ENCODE assay signal across 8 mouse cellular contexts in the genomic region with DNA sequence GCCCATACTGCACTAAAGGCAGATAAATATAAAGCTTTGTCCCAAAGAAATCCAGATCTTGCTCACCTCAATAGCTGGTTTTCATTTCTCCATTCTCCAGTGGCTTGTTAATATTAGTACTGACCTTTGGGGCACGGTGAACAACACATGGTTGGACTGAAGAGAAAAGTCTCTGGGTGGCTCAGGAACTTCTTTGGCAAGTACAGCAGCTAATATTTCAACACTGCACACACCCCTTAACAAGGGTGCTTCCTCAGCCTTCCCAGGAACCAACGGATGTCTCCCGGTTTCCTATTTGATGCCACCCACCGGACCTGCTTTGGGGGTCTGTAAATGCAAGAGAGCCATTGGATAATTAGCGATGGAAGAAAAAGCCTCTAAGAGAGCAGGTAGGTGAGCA. TPM values are rescaled to one million over a fixed set of nuclear protein-coding genes. Genes with fewer than 3 reads are reported as not detected.
DNase-seq lines count a peak whose midpoint lies in the region; ATAC-seq lines count a peak whose summit lies in the region.

Gene Apex2 (minus strand): TSS at position 173 of the 400 bp plus-strand sequence.

- H3K4me3 ChIP-seq in kidney, embryonic 16.5 days (ENCODE audit: low read length), result peak within 1 kb of the TSS; percentile 63; the same call in 1 of the 2 replicates
- H3K4me3 ChIP-seq in forebrain, embryonic 15.5 days, result peak within 1 kb of the TSS; percentile 56; the same call in 1 of the 2 replicates
- H3K4me3 ChIP-seq in limb, embryonic 12.5 days (replicated peaks), result peak within 1 kb of the TSS; percentile 50

- peaks cover 14% of the 10 kb centered on the region; the same call in 1 of the 2 replicates for H3K27me3 ChIP-seq in kidney, embryonic 16.5 days (ENCODE audit: insufficient read depth, low read length)
- H3K27me3 ChIP-seq in forebrain, embryonic 15.5 days, result no peaks in the 10 kb centered on the region
- H3K27me3 ChIP-seq in limb, embryonic 12.5 days, result peaks cover 21% of the 10 kb centered on the region

- no peak within 1 kb of the TSS for H3K9ac ChIP-seq in kidney, embryonic 16.5 days (replicated peaks; ENCODE audit: low read length)
- no peak within 1 kb of the TSS for H3K9ac ChIP-seq in forebrain, embryonic 15.5 days (replicated peaks)
- H3K9ac ChIP-seq in limb, embryonic 12.5 days (replicated peaks), result no peak within 1 kb of the TSS

- peak within 1 kb of the TSS; percentile 60 for H3K4me2 ChIP-seq in kidney, embryonic 16.5 days (replicated peaks; ENCODE audit: low read depth, low read length)
- peak within 1 kb of the TSS; percentile 52; the same call in 1 of the 2 replicates for H3K4me2 ChIP-seq in forebrain, embryonic 15.5 days (replicated peaks)
- peak within 1 kb of the TSS; percentile 59 for H3K4me2 ChIP-seq in limb, embryonic 12.5 days

- H3K27ac ChIP-seq in kidney, embryonic 16.5 days (ENCODE audit: low read length), result no peak within 1 kb of the TSS
- no peak within 1 kb of the TSS for H3K27ac ChIP-seq in forebrain, embryonic 15.5 days (replicated peaks)
- H3K27ac ChIP-seq in limb, embryonic 12.5 days, result no peak within 1 kb of the TSS

- peaks cover 3% of the 10 kb centered on the region; the same call in 1 of the 2 replicates for H3K4me1 ChIP-seq in kidney, embryonic 16.5 days (ENCODE audit: insufficient read depth, low read length)
- 0 out of 2 replicates have a peak, but pooled peaks cover 5% of the 10 kb centered on the region for H3K4me1 ChIP-seq in forebrain, embryonic 15.5 days
- H3K4me1 ChIP-seq in limb, embryonic 12.5 days (replicated peaks), result no peaks in the 10 kb centered on the region

- no peak for ATAC-seq in kidney, embryonic 16.5 days (ENCODE audit: low FRiP score, low TSS enrichment)
- ATAC-seq in forebrain, embryonic 15.5 days (replicated peaks), result no peak
- ATAC-seq in limb, embryonic 12.5 days (ENCODE audit: insufficient number of reproducible peaks, insufficient read depth, low FRiP score, low TSS enrichment, low read depth), result no peak

- H3K9me3 ChIP-seq in kidney, embryonic 16.5 days (ENCODE audit: low read length), result no peaks in the 10 kb centered on the region
- H3K9me3 ChIP-seq in forebrain, embryonic 15.5 days, result no peaks in the 10 kb centered on the region
- H3K9me3 ChIP-seq in limb, embryonic 12.5 days, result no peaks in the 10 kb centered on the region

- DNase-seq in kidney, postnatal 14 days, result no peak
- DNase-seq in adrenal gland, adult 18-20 months (ENCODE audit: low spot score in 2 of 2), result no peak
- DNase-seq in right cerebral cortex, postnatal 25 days, result no peak
- DNase-seq in retina, embryonic 14.5 days (ENCODE audit: low spot score), result no peak
- no peak for DNase-seq in gastrocnemius, postnatal 4 days (ENCODE audit: low spot score in 2 of 2)

- 77% methylated on average over 5 of the region's 5 CpGs for WGBS in kidney, embryonic 16.5 days
- 73% methylated on average over 5 of the region's 5 CpGs for WGBS in forebrain, embryonic 15.5 days
- WGBS in limb, embryonic 12.5 days, result 56% methylated on average over 5 of the region's 5 CpGs

- no peaks in the 10 kb centered on the region for H3K36me3 ChIP-seq in kidney, embryonic 16.5 days (ENCODE audit: insufficient read depth, low read length)
- no peaks in the 10 kb centered on the region for H3K36me3 ChIP-seq in forebrain, embryonic 15.5 days
- H3K36me3 ChIP-seq in limb, embryonic 12.5 days, result peaks cover 12% of the 10 kb centered on the region; the same call in 1 of the 2 replicates

RNA-seq across cellular contexts. Expression of gene Apex2, which starts in this region (rescaled TPM):
- 23.7 and 24.5 TPM in 2 replicates for polyA plus RNA-seq in kidney, embryonic 16.5 days (2015; fragmentation: Nextera tagmentation; extraction: Ambion mirVana)
- total RNA-seq in adrenal gland, adult 18-20 months (2021), result 10 to 100 TPM; 11.8 to 13.6 TPM
- 21.7 and 26.0 TPM in 2 replicates for polyA plus RNA-seq in forebrain, embryonic 15.5 days (2015; fragmentation: Nextera tagmentation; extraction: Ambion mirVana)
- 26.6 and 30.9 TPM in 2 replicates for polyA plus RNA-seq in limb, embryonic 12.5 days (2016; fragmentation: Nextera tagmentation; extraction: Ambion mirVana)
- total RNA-seq in gastrocnemius, postnatal 4 days (2021), result 10 to 100 TPM in 1 of 2 experiments, 1 to 10 TPM in 1; 9.1 to 15.6 TPM
